Mouse (Mus musculus): Measurements from ENCODE around the gene Nrxn3.

Nrxn3 gene

DNA sequence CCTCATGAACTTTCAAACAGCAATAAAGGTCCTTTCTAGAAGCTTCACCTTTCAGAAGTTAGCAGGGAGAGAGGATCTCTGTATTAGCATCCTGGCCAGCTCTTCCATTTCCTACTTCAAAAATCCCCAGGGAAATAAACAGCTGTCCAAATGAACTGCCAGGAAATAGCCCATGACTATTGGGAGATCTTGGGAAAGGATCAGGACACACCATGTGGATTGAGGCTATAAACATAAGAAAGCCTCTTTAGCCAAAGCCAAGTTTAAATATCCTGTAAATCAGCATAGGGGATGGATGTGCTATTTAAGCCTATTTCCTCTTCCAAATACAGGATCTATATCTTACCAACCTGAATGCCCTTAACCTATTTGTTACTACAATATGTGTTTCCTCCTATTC, 1230.6 kb downstream of the Nrxn3 start:
- no peak for DNase-seq (ENCODE audit: low spot score)

DNA sequence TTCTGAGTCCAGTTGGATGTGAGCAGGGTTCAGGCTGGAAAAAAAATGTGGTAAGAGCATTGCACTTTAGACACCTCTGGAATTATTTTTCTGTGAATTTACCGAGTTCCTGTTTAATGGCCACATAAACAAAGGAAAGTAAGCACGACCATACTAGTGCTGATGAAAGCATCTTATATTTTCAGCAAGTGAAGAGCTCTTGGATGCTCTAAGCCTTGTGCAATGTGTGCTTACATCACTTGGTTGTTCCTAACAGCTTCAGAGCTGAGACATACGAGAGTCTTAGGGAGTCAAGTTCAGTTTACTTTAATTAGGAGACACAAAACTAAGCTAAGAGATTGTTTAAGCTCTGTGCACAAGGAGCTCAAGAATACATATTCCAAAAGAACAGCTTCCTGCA, 1231.0 kb downstream of the Nrxn3 start:
- DNase-seq (ENCODE audit: low spot score): no peak

- DNase-seq (ENCODE audit: low spot score): no peak
These were observed 1231.9 kb downstream of the Nrxn3 start for GRCm38 (mm10) chr12:89954441-89955070.

DNA sequence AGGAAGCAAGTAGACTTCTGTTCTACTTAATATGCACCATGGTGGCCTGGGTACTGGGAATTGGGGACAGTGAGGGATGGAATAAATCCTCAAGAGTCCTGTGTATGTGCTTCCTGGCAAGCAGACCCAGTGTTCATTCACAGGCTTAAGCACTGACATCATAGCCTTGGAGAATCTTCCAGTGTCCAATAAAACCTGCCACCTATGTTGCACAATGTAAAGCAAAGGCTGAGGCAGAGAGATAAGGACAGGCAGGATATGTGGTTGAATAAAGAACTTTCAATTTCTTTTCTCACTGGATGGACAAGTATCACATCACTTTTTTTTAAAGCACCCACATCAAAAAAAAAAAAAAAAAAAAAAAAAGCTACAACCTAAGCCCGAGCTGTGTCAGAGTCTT, 1240.4 kb downstream of the Nrxn3 start:
- no peak for DNase-seq (ENCODE audit: low spot score)

DNA sequence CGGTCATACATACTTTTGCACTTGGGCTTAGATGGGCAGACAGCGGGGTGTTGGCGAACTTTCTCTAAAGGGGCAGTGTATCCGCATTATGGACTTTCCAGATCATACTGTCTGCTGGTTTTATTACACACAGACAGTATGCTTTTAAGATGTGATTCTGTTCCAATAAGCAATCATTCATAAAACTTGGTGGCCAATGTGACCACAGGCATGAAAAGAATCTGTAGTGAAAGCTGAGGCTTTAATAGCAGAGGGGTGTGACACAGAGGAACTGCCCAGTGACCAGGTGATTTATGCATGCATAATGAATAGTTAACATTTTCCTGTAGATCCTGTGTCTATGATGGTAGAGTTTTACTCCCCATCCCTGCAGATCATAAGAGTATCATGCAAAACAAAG, 1254.0 kb downstream of the Nrxn3 start:
- DNase-seq (ENCODE audit: low spot score): no peak

GRCm38 (mm10) chr12:89977479-89977878, 1254.8 kb downstream of the Nrxn3 start:
- DNase-seq (ENCODE audit: low spot score): peak; percentile 11

- DNase-seq (ENCODE audit: low spot score): no peak
These were observed 1256.5 kb downstream of the Nrxn3 start for GRCm38 (mm10) chr12:89979190-89979589.

DNA sequence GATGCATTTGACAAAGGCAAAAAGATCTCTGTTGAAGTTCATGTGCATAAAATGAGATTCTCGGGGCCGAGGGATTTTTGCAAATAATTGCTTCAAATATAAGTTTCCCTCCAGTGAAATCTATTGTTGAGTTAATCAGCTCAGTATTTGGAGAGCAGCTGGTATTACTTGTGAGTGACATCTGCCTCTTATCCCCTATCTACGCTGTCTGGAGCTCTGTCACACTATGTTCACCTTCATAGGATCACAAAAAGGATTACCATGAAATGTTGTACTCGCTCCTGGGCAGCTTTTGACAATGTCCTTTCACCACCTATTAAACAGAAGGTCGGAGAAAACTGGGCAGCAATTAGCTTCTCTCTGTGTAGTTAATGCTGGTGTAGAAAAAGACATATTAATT, 1259.8 kb downstream of the Nrxn3 start:
- no peak for DNase-seq (ENCODE audit: low spot score)

DNA sequence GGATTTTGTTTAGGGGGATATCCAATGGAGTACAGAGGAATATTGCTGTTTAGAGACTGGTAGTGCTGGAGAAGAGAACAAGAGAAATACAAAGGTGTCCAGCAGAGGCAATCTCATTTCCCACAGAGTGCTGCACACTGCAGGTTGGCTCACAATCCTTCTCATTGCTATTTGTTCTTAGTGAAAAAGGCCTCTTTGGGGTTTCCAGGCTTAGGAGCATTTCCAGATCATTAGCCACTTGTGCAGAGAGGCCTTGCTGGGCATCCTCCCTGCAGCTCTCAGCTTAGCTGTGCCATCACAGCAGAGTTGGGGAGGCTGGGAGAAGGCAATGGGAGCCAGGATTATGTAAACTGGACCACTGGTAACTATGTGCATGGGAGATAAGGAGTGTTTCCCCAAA, 1260.7 kb downstream of the Nrxn3 start:
- no peak for DNase-seq (ENCODE audit: low spot score)

- no peak for DNase-seq (ENCODE audit: low spot score)
These were observed 1263.5 kb downstream of the Nrxn3 start for GRCm38 (mm10) chr12:89986219-89986618.

DNA sequence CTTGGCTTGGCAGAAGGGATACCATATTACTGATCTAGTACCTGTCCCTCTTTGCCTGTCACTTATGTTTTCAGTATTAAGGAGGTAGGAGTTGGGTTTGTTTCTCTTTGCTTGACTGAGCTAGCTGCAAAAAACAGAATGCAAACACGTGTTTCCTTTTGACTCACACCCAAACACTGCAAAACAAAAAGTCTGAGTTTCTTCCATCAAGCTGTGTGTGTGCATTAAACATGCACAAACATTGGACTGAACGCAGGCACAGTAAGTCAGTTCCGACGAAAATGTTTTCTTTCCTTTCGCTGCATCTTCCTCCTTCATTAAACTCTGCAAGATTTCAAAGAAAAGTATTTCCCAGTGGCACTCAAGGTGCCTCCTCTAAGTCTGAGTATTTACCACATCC, 1270.6 kb downstream of the Nrxn3 start:
- no peak for DNase-seq (ENCODE audit: low spot score)

- DNase-seq (ENCODE audit: low spot score): no peak
These were observed 1272.7 kb downstream of the Nrxn3 start for GRCm38 (mm10) chr12:89995392-89995791.

- DNase-seq (ENCODE audit: low spot score): no peak
These were observed 1287.6 kb downstream of the Nrxn3 start for GRCm38 (mm10) chr12:90010280-90010679.

DNA sequence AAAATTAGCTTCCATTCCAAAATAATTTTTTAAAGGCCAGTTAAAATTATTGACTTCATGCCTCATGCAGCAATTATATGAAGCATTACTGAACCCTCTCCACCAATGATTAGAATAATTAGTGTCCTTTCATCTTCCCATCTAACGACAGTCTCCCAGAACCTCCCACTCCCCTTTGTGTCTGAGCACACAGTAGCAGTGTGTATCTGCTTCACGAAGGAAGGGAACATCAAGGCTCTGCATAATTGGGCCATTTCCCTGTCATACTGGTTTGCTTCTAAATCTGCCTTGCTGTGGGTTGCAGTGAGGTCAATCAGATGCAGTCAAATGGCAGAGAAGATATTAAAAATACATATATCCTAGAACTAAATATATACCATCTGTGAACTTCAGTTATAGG, 1291.3 kb downstream of the Nrxn3 start:
- DNase-seq (ENCODE audit: low spot score): no peak

- DNase-seq (ENCODE audit: low spot score): no peak
These were observed 1304.3 kb downstream of the Nrxn3 start for GRCm38 (mm10) chr12:90027023-90027422.

GRCm38 (mm10) chr12:90041038-90041437, 1318.4 kb downstream of the Nrxn3 start:
- no peak for DNase-seq (ENCODE audit: low spot score)

- no peak for DNase-seq (ENCODE audit: low spot score)
These were observed 1333.6 kb downstream of the Nrxn3 start for GRCm38 (mm10) chr12:90056256-90056655.

DNA sequence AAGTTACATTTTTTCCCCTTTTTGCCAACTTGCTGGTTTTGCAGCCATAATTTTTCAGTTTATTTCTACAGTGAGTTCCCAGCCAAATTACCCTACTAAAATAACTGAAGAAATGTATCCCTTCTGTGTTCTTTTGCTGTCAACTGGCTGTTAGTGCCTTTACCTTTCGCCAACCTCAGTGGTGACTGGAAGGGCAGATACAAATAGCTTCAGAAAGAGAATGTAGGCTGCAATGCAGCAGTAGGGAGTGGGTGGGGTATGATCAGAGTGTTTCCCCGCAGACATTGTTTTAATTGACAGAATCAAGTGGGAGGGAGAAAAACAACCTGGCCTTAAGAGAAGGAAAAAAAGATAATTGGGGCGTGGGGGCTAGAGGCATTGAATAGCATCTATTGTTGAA, 1337.1 kb downstream of the Nrxn3 start:
- no peak for DNase-seq (ENCODE audit: low spot score)

- no peak for DNase-seq (ENCODE audit: low spot score)
These were observed 1338.6 kb downstream of the Nrxn3 start for GRCm38 (mm10) chr12:90061312-90061711.

- no peak for DNase-seq (ENCODE audit: low spot score)
These were observed 1339.5 kb downstream of the Nrxn3 start for GRCm38 (mm10) chr12:90062219-90062618.

DNA sequence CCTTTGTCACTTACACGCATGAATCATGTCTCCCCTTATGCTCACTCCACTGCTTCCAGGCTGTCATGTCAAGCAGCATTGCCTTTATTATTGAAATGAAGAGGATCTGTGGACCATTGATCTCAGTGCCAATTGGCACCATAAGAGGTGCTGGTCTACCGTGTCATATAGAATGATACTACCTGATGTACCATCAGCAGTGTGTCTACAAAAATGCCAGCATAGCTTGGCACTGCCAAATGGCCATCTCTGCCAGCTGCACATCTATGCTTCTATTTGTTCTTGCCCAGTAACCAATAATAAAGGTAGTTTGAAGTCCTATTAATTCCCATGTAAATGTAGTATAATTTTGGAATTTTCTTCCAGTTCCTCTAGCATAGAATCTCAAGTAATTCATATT, 1340.8 kb downstream of the Nrxn3 start:
- no peak for DNase-seq (ENCODE audit: low spot score)

DNA sequence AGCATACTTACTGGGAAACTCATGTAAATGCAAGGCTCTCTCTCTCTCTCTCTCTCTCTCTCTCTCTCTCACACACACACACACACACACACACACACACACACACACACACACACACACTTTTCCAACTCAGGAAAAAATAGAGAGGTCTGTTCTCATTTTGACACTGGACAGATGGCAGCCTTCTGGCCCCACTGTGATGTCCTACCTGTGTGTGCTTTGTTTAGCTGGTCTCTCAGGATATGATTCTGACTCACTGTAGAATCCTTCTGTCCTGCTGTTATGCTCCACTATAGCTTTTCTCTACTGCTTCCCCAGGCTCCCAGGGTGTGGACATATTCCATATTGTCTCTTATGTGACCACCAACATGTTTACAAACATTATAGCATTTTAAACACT, 1363.2 kb downstream of the Nrxn3 start:
- no peak for DNase-seq (ENCODE audit: low spot score)

- no peak for DNase-seq (ENCODE audit: low spot score)
These were observed 1373.1 kb downstream of the Nrxn3 start for GRCm38 (mm10) chr12:90095754-90096153.

DNA sequence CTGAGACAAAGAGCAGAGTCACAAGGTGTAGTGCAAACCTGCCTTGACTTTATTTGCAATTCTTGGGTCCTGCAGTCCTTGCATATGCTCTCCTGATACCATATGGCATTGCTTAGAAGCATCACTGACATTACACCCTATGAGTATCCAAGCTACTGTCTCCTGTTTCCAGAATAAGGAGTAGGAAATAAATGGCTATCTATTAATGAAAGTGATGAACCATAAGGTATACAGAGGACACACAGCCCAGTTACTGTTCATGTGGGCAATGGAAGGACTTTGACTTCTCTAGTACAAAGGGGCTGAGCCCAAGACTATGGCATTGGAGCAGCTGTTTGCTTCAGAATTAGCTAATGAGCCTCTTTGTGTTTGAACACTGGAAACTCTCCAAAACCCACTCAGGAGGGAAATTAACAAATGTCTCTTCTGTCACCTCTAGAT, 1390.7 kb downstream of the Nrxn3 start:
- DNase-seq (ENCODE audit: low spot score): peak; percentile 13

Data from layer of hippocampus, adult 9-10 months (tissue).